In genomic region chr1:130828656-130829055, GRCm38 (mm10) we compare ENCODE assay signal across 19 mouse cellular contexts. TPM values are rescaled to one million over a fixed set of nuclear protein-coding genes. Genes with fewer than 3 reads are reported as not detected.
"Had no signal": no experiment of that assay in that cellular context is flagged by ENCODE, and none has a peak within 500 bp of the region (broad histone marks: within the 10 kb centered on the region; RNA-seq: fewer than 3 reads in every experiment).

No protein-coding gene starts in this region.

- H3K4me3 ChIP-seq: limb, embryonic 13.5 days; lung, embryonic 15.5 days; midbrain, embryonic 12.5 days; neural tube, embryonic 13.5 days; stomach, embryonic 15.5 days had no signal

- H3K9me3 ChIP-seq: limb, embryonic 13.5 days; lung, embryonic 15.5 days; midbrain, embryonic 12.5 days; neural tube, embryonic 13.5 days; stomach, embryonic 15.5 days had no signal

- H3K27ac ChIP-seq: limb, embryonic 13.5 days; lung, embryonic 15.5 days; midbrain, embryonic 12.5 days; neural tube, embryonic 13.5 days; stomach, embryonic 15.5 days had no signal

- H3K4me2 ChIP-seq: limb, embryonic 13.5 days; liver, embryonic 11.5 days; lung, embryonic 15.5 days; midbrain, embryonic 12.5 days; neural tube, embryonic 13.5 days; stomach, embryonic 15.5 days had no signal

- H3K9ac ChIP-seq: limb, embryonic 13.5 days; lung, embryonic 15.5 days; midbrain, embryonic 12.5 days; neural tube, embryonic 13.5 days; stomach, embryonic 15.5 days had no signal

- H3K4me1 ChIP-seq: limb, embryonic 13.5 days; lung, embryonic 15.5 days; midbrain, embryonic 12.5 days; neural tube, embryonic 13.5 days; stomach, embryonic 15.5 days had no signal

- ATAC-seq: midbrain, embryonic 16.5 days had no signal

- DNase-seq: layer of hippocampus, adult 9-11 months; left cerebral cortex, postnatal 4 days; lung, postnatal 14 days; retina, postnatal 1 day; right cerebral cortex, postnatal 4 days; thymus, postnatal 36 days had no signal

- H3K27me3 ChIP-seq: limb, embryonic 13.5 days; lung, embryonic 15.5 days; midbrain, embryonic 12.5 days; neural tube, embryonic 13.5 days; stomach, embryonic 15.5 days had no signal

- H3K36me3 ChIP-seq: limb, embryonic 13.5 days; lung, embryonic 15.5 days; midbrain, embryonic 12.5 days; neural tube, embryonic 13.5 days; stomach, embryonic 15.5 days had no signal

RNA-seq across cellular contexts. Expression of gene Pigr, which starts 2.2 kb away (rescaled TPM):
- total RNA-seq: layer of hippocampus, adult 18-20 months; left cerebral cortex, postnatal 4 days; megakaryocyte-erythroid progenitor cell, adult 5-6 weeks had no signal
- polyA plus RNA-seq: limb, embryonic 13.5 days; lung, embryonic 15.5 days; midbrain, embryonic 12.5 days; midbrain, embryonic 16.5 days; neural tube, embryonic 13.5 days had no signal

RNA-seq across cellular contexts. Expression of gene Fcamr, which starts 28.0 kb away (rescaled TPM):
- total RNA-seq: layer of hippocampus, adult 18-20 months; left cerebral cortex, postnatal 4 days; megakaryocyte-erythroid progenitor cell, adult 5-6 weeks had no signal
- polyA plus RNA-seq: limb, embryonic 13.5 days; liver, embryonic 11.5 days; liver, embryonic 16.5 days; lung, embryonic 15.5 days; midbrain, embryonic 12.5 days; midbrain, embryonic 16.5 days; neural tube, embryonic 13.5 days; thymus, postnatal 0 days had no signal

RNA-seq across cellular contexts. Expression of gene Fcmr, which starts 36.8 kb away (rescaled TPM):
- total RNA-seq: layer of hippocampus, adult 18-20 months had no signal
- polyA plus RNA-seq: limb, embryonic 13.5 days; liver, embryonic 11.5 days; liver, embryonic 16.5 days; lung, embryonic 15.5 days; neural tube, embryonic 13.5 days; thymus, postnatal 0 days had no signal

RNA-seq across cellular contexts. Expression of gene Il24, which starts 58.6 kb away (rescaled TPM):
- total RNA-seq: layer of hippocampus, adult 18-20 months; left cerebral cortex, postnatal 4 days; megakaryocyte-erythroid progenitor cell, adult 5-6 weeks had no signal
- polyA plus RNA-seq: limb, embryonic 13.5 days; liver, embryonic 11.5 days; liver, embryonic 16.5 days; lung, embryonic 15.5 days; midbrain, embryonic 12.5 days; midbrain, embryonic 16.5 days; neural tube, embryonic 13.5 days; spleen, adult 2 months; stomach, embryonic 15.5 days; testis, adult 2 months had no signal
